Mouse (Mus musculus) lung, embryonic 16.5 days (tissue): ENCODE results near the gene Arfgap2. TPM values are rescaled to one million over a fixed set of nuclear protein-coding genes. Genes with fewer than 3 reads are reported as not detected.
"Not testable (repeated sequence)": the region's sequence is repeated elsewhere in the genome, so short reads cannot be mapped to it uniquely, and the experiment has no call there.

Source experiments
- ATAC-seq: fragments of 200-750 bp; cut with Nextera tagmentation; 2 replicates; pipeline ENCODE4 v1.8.0; 2017; ENCODE audit warnings: low read depth, mild to moderate bottlenecking, moderate library complexity
- H3K27ac ChIP-seq: fragments of 300-500 bp; sonication (generic); 2 replicates; pipeline ENCODE4 v1.5.1; 2014; ENCODE audit warnings: mild to moderate bottlenecking, control low read depth, low read length
- H3K27me3 ChIP-seq: fragments of 300-500 bp; sonication (generic); 2 replicates; pipeline ENCODE4 v1.6.1; 2014; ENCODE audit warnings: low read depth, low read length, mixed read lengths; ENCODE audit not compliant: control insufficient read depth, insufficient read depth
- H3K36me3 ChIP-seq: fragments of 300-500 bp; sonication (generic); 2 replicates; pipeline ENCODE4 v1.6.1; 2014; ENCODE audit warnings: low read length; ENCODE audit not compliant: control insufficient read depth, insufficient read depth
- H3K4me1 ChIP-seq: fragments of 300-500 bp; sonication (generic); replicated peaks from 2 replicates; pipeline ENCODE4 v1.6.1; 2014; ENCODE audit warnings: low read length, mixed read lengths; ENCODE audit not compliant: control insufficient read depth, insufficient read depth
- H3K4me2 ChIP-seq: fragments of 300-500 bp; sonication (generic); 2 replicates; pipeline ENCODE4 v1.6.1; 2014; ENCODE audit warnings: low read depth, low read length, control low read depth
- H3K4me3 ChIP-seq: fragments of 300-500 bp; sonication (generic); 2 replicates; pipeline ENCODE4 v1.5.1; 2014; ENCODE audit warnings: mild to moderate bottlenecking, low read length, control low read depth
- H3K9ac ChIP-seq: fragments of 300-500 bp; sonication (generic); 2 replicates; pipeline ENCODE4 v1.6.1; 2014; ENCODE audit warnings: low read length, control low read depth
- H3K9me3 ChIP-seq: fragments of 300-500 bp; sonication (generic); 2 replicates; pipeline ENCODE4 v1.6.1; 2016; ENCODE audit warnings: low read length; ENCODE audit not compliant: control insufficient read depth
- WGBS: fragments of 180-500 bp; shearing (Covaris S2); extraction: QIAGEN DNeasy Blood & Tissue Kit; methylation state at CpG from one replicate; pipeline ENCODE4 v1.1.7; 2014; 5-methylcytosine and 5-hydroxymethylcytosine counted together
- polyA plus RNA-seq: library from polyadenylated mRNA; unstranded; fragments of >200 nt; fragmentation: Nextera tagmentation; extraction: Ambion mirVana; gene quantifications from 2 replicates; pipeline ENCODE4 v1.2.1, GENCODE M21; 2015

The Arfgap2 gene
- polyA plus RNA-seq, result 86.0 and 89.8 TPM in 2 replicates

- H3K27ac ChIP-seq, result peak within 1 kb of the TSS; percentile 85
- ATAC-seq, result peak; percentile 99
- H3K4me3 ChIP-seq, result peak within 1 kb of the TSS; percentile 66
- H3K36me3 ChIP-seq, result peaks cover 40% of the 10 kb centered on the region
- peaks cover 12% of the 10 kb centered on the region for H3K4me1 ChIP-seq
- H3K4me2 ChIP-seq, result peak within 1 kb of the TSS; percentile 79
- no peaks in the 10 kb centered on the region for H3K9me3 ChIP-seq
- H3K27me3 ChIP-seq, result no peaks in the 10 kb centered on the region
- under 1% methylated on average over 72 of the region's 72 CpGs for WGBS
- H3K9ac ChIP-seq, result peak within 1 kb of the TSS; percentile 83
These were observed at the start of gene Arfgap2 for GRCm38 (mm10) chr2:91264711-91265681. Arfgap2 (plus strand) TSS chr2:91264974.

GRCm38 (mm10) chr2:91217032-91217431, 47.7 kb upstream of the Arfgap2 start:
- H3K4me1 ChIP-seq, result no peaks in the 10 kb centered on the region
- H3K9ac ChIP-seq, result no peak overlapping the region
- H3K4me2 ChIP-seq, result no peak overlapping the region
- WGBS, result 41% methylated on average over 4 of the region's 4 CpGs
- H3K36me3 ChIP-seq, result peaks cover 9% of the 10 kb centered on the region
- ATAC-seq, result peak; percentile 38; the same call in 1 of the 2 replicates
- no peak overlapping the region; the same call in 1 of the 2 replicates for H3K27ac ChIP-seq
- no peak overlapping the region for H3K4me3 ChIP-seq
- H3K27me3 ChIP-seq, result no peaks in the 10 kb centered on the region
- H3K9me3 ChIP-seq, result no peaks in the 10 kb centered on the region

DNA sequence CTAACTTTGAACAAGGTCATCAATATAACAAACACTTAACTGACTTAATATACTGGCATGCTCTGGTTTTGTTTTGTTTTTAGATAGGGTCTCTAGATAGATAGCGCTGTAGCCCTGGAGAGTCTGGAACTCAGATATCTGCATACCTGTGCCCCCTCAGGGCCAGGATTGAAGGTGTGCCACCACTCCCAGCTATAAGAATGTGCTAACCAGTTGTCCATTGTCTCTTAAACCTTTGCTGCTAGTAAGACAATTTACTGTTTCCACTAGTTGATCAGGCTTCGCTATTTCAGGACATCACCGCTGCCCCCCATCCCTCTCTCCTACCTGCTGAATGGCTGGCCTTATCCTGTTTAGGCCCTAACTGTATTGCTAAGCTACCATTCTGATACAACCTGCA, 44.3 kb upstream of the Arfgap2 start:
- 93% methylated on average over 3 of the region's 3 CpGs for WGBS
- no peak overlapping the region for H3K9ac ChIP-seq
- no peak for ATAC-seq

DNA sequence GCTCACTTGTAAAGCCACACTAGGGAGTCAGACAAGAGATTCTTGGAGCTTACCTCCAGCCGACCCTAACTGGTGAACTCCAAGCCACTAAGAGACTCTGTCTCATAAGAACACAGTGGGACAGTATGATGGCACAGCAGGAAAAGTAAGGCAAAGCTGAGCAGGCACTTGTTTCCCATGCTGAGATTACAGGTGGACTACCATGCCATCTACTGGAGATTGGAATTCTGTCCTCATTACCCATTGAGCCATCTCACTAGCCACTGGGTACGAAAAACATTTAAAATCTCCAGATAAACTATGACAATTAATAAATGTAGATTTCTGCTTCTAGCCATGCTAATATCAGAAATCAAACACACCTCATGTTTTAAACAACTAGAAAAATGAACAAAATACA, 41.2 kb upstream of the Arfgap2 start:
- Histone ChIP-seq H3K27ac (no peak overlapping the region), H3K36me3 (no peaks in the 10 kb centered on the region), H3K9ac (no peak overlapping the region), H3K27me3 (no peaks in the 10 kb centered on the region), H3K4me1 (no peaks in the 10 kb centered on the region), H3K4me3 (no peak overlapping the region), H3K4me2 (no peak overlapping the region), H3K9me3 (no peaks in the 10 kb centered on the region)
- no peak for ATAC-seq
- WGBS, result 68% methylated on average over 2 of the region's 2 CpGs

More for the DNA sequence above, 44.3 kb upstream of the Arfgap2 start:
- H3K4me2 ChIP-seq, result no peak overlapping the region
- H3K4me3 ChIP-seq, result no peak overlapping the region
- no peak overlapping the region for H3K27ac ChIP-seq
- no peaks in the 10 kb centered on the region for H3K27me3 ChIP-seq
- H3K9me3 ChIP-seq, result no peaks in the 10 kb centered on the region
- H3K36me3 ChIP-seq, result peaks cover 5% of the 10 kb centered on the region; the same call in 1 of the 2 replicates
- H3K4me1 ChIP-seq, result no peaks in the 10 kb centered on the region

- 76% methylated on average over 2 of the region's 2 CpGs for WGBS
- H3K4me2 ChIP-seq, result no peak overlapping the region
- H3K27me3 ChIP-seq, result no peaks in the 10 kb centered on the region
- no peaks in the 10 kb centered on the region; the same call in 1 of the 2 replicates for H3K36me3 ChIP-seq
- H3K9ac ChIP-seq, result no peak overlapping the region
- H3K4me1 ChIP-seq, result no peaks in the 10 kb centered on the region
- no peak overlapping the region for H3K27ac ChIP-seq
- H3K4me3 ChIP-seq, result no peak overlapping the region
- no peaks in the 10 kb centered on the region for H3K9me3 ChIP-seq
- no peak for ATAC-seq
These were observed 35.0 kb upstream of the Arfgap2 start for GRCm38 (mm10) chr2:91229735-91230134.

DNA sequence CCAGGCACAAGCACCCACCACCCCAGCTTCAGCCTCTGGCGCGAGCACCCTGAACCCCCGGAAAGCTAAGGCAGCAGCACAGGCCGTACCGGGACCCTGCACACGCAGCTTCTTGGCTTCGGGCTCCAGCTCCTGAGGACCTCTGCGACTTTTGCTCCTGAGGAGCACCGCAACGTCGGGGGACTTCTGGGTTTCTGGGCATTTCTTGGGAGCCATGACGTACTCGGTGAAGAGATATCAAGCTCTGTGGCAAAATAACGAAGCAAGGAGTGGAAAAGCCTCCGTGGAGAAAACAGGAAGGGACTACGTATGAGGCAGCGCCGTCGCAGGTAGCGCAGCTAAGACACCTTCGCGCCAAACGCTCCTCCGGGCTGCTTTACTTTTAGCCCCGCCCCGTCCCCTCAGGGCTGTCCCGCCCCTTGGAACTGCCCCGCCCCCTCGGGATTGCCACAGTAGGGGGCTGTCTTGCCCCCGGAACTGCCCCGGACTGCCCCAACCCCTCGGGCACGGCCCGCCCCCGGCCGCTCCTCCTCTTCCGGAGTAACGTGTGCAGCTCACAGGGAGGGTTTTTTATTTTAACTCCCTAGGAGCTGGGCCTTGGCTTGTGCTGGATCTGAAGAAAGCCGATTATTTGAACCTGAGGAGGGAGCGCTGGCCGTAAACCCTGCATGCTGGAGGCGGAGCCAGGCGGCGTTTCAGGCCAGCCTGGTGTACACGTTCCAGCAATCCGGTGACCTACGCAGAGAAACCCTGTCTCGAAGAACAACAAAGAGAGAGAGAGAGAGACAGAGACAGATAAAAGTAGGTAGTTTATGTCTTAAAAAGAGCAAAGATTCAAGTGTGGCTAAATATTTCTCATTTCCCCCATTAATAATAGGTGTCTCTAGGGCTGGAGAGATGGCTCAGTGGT, 27.9 kb upstream of the Arfgap2 start, which contains the start of gene Ddb2:
Gene Ddb2, minus strand, starts transcription at position 382 of the 910 bp plus-strand sequence.
- no peaks in the 10 kb centered on the region for H3K27me3 ChIP-seq
- peak; percentile 99 for ATAC-seq

GRCm38 (mm10) chr2:91237511-91238080, 27.2 kb upstream of the Arfgap2 start:
- not testable (repeated sequence) for H3K9me3 ChIP-seq, H3K4me1 ChIP-seq, H3K27me3 ChIP-seq, H3K36me3 ChIP-seq
- Histone ChIP-seq H3K4me3 (peak overlapping the region; percentile 69), H3K27ac (peak overlapping the region; percentile 98), H3K4me2 (peak overlapping the region; percentile 73), H3K9ac (peak overlapping the region; percentile 73)
- 7% methylated on average over 4 of the region's 4 CpGs for WGBS
- ATAC-seq, result peak; percentile 48

More for the DNA sequence above, 27.9 kb upstream of the Arfgap2 start, which contains the start of gene Ddb2:
- WGBS, result under 1% methylated on average over 48 of the region's 48 CpGs
- Histone ChIP-seq H3K4me2 (peak within 1 kb of the TSS; percentile 73), H3K9ac (peak within 1 kb of the TSS; percentile 73), H3K9me3 (no peaks in the 10 kb centered on the region), H3K27ac (peak within 1 kb of the TSS; percentile 98), H3K4me3 (peak within 1 kb of the TSS; percentile 69), H3K4me1 (no peaks in the 10 kb centered on the region; the same call in 1 of the 2 replicates), H3K36me3 (no peaks in the 10 kb centered on the region; the same call in 1 of the 2 replicates)

GRCm38 (mm10) chr2:91242547-91242946, 22.2 kb upstream of the Arfgap2 start:
- no peak overlapping the region for H3K9ac ChIP-seq
- no peak overlapping the region for H3K27ac ChIP-seq
- WGBS, result 58% methylated on average over 5 of the region's 5 CpGs
- no peaks in the 10 kb centered on the region for H3K27me3 ChIP-seq
- H3K4me1 ChIP-seq, result no peaks in the 10 kb centered on the region; the same call in 1 of the 2 replicates
- H3K4me3 ChIP-seq, result no peak overlapping the region
- H3K36me3 ChIP-seq, result no peaks in the 10 kb centered on the region
- ATAC-seq, result no peak
- H3K9me3 ChIP-seq, result no peaks in the 10 kb centered on the region
- no peak overlapping the region for H3K4me2 ChIP-seq
